Mouse (Mus musculus) heart, embryonic 14.5 days (tissue): ENCODE measurements at regions not wholly inside any gene's neighbourhood (a gene's known extent, or its start where the extent isn't known, plus 50 kb on each side); places are given as distances from the start of the nearest gene placed in this dataset.

Experiments
- ATAC-seq: fragments of 200-750 bp; cut with Nextera tagmentation; 2 replicates; pipeline ENCODE4 v1.8.0; 2017; ENCODE audit warnings: low read depth, moderate TSS enrichment; ENCODE audit not compliant: insufficient number of reproducible peaks, insufficient read depth, low FRiP score
- H3K27ac ChIP-seq, 2 experiments: fragments of 200-500 bp in 1 of 2; fragments of 300-500 bp in 1 of 2; sonication (generic) in 1 of 2; replicated peaks in 1 of 2; 2 replicates each; pipeline ENCODE4 v1.5.1; 2012 to 2014; ENCODE audit warnings: low read depth in 2 of 2, low read length in 2 of 2, control low read depth in 1 of 2, mild to moderate bottlenecking in 1 of 2, mixed read lengths in 1 of 2; ENCODE audit not compliant: control insufficient read depth in 1 of 2, insufficient read depth in 1 of 2
- H3K27me3 ChIP-seq: fragments of 300-500 bp; sonication (generic); 2 replicates; pipeline ENCODE4 v1.6.1; 2014; ENCODE audit warnings: mild to moderate bottlenecking, low read length, control low read depth; ENCODE audit not compliant: control insufficient read depth, insufficient read depth
- H3K36me3 ChIP-seq: fragments of 300-500 bp; sonication (generic); 2 replicates; pipeline ENCODE4 v1.6.1; 2014; ENCODE audit warnings: mild to moderate bottlenecking, control low read depth, low read length, mixed read lengths; ENCODE audit not compliant: control insufficient read depth, insufficient read depth
- H3K4me1 ChIP-seq, 2 experiments: fragments of 200-500 bp in 1 of 2; fragments of 300-500 bp in 1 of 2; sonication (generic) in 1 of 2; 2 replicates each; pipeline ENCODE4 v1.6.1; 2012 to 2014; ENCODE audit warnings: low read length in 2 of 2, control low read depth in 1 of 2, mixed read lengths in 1 of 2; ENCODE audit not compliant: control insufficient read depth in 2 of 2, insufficient read depth in 2 of 2
- H3K4me2 ChIP-seq: fragments of 300-500 bp; sonication (generic); 2 replicates; pipeline ENCODE4 v1.6.1; 2014; ENCODE audit warnings: mild to moderate bottlenecking, low read length
- H3K4me3 ChIP-seq, 2 experiments: fragments of 200-500 bp in 1 of 2; fragments of 300-500 bp in 1 of 2; sonication (generic) in 1 of 2; 2 replicates each; pipeline ENCODE4 v1.5.1; 2012 to 2014; ENCODE audit warnings: low read length in 2 of 2, mild to moderate bottlenecking in 2 of 2, control low read depth in 1 of 2, low read depth in 1 of 2, moderate library complexity in 1 of 2; ENCODE audit not compliant: control insufficient read depth in 1 of 2, insufficient read depth in 1 of 2
- H3K9ac ChIP-seq: fragments of 300-500 bp; sonication (generic); 2 replicates; pipeline ENCODE4 v1.6.1; 2014; ENCODE audit warnings: mild to moderate bottlenecking, low read length
- H3K9me3 ChIP-seq: fragments of 300-500 bp; sonication (generic); 2 replicates; pipeline ENCODE4 v1.6.1; 2016; ENCODE audit warnings: low read length, control low read depth; ENCODE audit not compliant: control insufficient read depth
- WGBS: fragments of 180-500 bp; shearing (Covaris S2); extraction: QIAGEN DNeasy Blood & Tissue Kit; methylation state at CpG from one replicate; pipeline ENCODE4 v1.1.7; 2014; 5-methylcytosine and 5-hydroxymethylcytosine counted together

DNA sequence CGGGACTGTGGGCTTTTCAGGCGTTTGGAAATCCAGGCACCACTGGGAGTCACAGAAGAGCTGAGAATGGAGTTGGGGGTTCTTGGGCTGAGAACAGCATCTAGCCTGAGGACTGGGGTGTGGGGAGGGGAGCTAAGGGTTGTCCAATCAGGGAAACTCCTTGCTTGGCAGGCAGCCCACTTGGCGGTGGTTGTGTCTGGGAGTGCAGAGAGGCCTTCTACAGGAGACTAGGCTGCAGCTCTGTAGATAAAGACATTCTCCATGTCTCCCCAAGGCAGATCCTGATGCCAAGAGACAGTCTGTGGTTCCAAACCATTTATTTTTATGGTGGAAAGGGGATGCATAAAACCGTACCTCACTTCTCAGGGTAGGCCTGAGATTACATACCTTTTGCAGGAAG, 774.6 kb downstream of the Brinp1 start:
- H3K27ac ChIP-seq: no peak overlapping the region

DNA sequence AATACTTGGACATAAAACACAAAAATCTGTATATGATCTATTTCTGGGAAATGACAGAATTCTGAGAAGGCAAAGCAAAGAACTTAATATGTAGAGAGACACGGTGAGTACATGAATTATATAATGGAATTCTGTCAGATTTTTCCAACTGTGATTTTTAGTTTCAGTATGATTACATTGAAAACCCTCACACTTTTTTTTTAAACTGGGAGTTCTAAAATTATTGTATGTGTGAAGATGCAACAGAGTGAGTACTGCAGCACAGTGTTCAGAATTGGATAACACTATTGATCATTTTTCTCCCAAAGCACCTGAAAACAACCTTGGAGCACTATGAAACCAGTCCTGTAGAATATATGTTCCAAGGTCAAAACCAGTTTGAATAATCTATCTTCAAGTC, 797.7 kb downstream of the Brinp1 start:
- H3K4me3 ChIP-seq: no peak overlapping the region
- H3K27me3 ChIP-seq: no peaks in the 10 kb centered on the region
- no peaks in the 10 kb centered on the region for H3K9me3 ChIP-seq
- no peaks in the 10 kb centered on the region for H3K4me1 ChIP-seq
- H3K36me3 ChIP-seq: no peaks in the 10 kb centered on the region
- no peak overlapping the region for H3K4me2 ChIP-seq
- WGBS: 78% methylated on average over 1 of the region's 1 CpGs
- ATAC-seq: no peak
- no peak overlapping the region for H3K9ac ChIP-seq
- no peak overlapping the region for H3K27ac ChIP-seq

More for the DNA sequence above, 774.6 kb downstream of the Brinp1 start:
- Histone ChIP-seq H3K9ac (no peak overlapping the region), H3K4me3 (no peak overlapping the region), H3K4me2 (no peak overlapping the region), H3K36me3 (no peaks in the 10 kb centered on the region), H3K27me3 (no peaks in the 10 kb centered on the region), H3K4me1 (no peaks in the 10 kb centered on the region), H3K9me3 (no peaks in the 10 kb centered on the region)
- no peak for ATAC-seq
- 61% methylated on average over 4 of the region's 4 CpGs for WGBS

DNA sequence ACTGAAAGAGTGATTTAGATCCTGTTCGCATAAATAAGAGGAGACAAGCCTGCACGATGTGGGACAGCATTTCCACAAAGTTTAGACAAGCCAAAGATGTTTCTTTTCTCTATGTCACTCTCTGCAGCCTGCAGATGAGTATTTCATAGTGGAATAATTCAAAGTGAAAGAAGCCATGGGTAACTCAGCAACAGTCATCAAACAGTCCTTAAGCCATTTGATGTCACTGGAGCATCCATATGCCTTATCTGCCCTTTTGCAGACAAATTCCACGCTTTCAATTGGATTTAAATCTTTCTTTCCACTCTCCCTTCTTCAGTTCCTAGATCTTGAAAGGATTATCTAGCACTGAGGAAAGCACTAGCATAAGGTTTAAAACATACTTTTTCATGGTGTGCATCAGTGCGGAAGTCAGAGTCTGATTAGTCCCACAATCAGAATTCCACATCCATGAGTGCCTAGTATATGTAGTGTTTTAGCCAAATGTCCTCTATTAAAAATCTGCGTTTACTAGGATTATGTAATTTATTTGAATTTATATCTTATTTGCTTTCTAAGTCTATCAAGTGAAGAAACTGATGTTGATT, 805.6 kb downstream of the Brinp1 start:
- WGBS: 73% methylated on average over 5 of the region's 5 CpGs
- Histone ChIP-seq H3K27ac (no peak overlapping the region), H3K36me3 (no peaks in the 10 kb centered on the region), H3K27me3 (no peaks in the 10 kb centered on the region), H3K9me3 (no peaks in the 10 kb centered on the region), H3K4me3 (no peak overlapping the region), H3K9ac (no peak overlapping the region), H3K4me2 (no peak overlapping the region), H3K4me1 (no peaks in the 10 kb centered on the region)
- ATAC-seq: no peak

DNA sequence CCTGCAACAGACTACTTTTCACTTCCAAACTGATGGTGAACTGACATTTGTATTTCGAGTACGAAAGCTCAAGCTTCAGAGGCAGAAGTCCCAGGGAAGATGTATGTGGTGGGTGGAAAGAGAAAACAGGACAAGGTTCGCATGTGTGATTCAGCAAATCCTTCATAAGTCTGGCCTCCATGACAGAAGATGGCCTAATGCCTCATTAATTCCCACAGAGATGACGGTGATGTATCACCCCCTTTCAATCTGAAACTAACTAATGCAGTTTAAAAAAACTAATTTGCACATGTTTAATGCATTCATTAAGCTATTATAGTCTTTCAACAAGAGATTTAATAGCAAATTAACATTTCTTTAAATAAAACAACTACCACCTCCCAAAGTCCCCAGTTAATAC, 826.1 kb downstream of the Brinp1 start:
- no peaks in the 10 kb centered on the region for H3K36me3 ChIP-seq
- no peak overlapping the region for H3K4me3 ChIP-seq
- no peak for ATAC-seq
- 62% methylated on average over 4 of the region's 4 CpGs for WGBS
- H3K9me3 ChIP-seq: no peaks in the 10 kb centered on the region
- H3K27ac ChIP-seq: no peak overlapping the region
- no peak overlapping the region for H3K4me2 ChIP-seq
- no peaks in the 10 kb centered on the region for H3K27me3 ChIP-seq
- H3K9ac ChIP-seq: no peak overlapping the region
- H3K4me1 ChIP-seq: no peaks in the 10 kb centered on the region

DNA sequence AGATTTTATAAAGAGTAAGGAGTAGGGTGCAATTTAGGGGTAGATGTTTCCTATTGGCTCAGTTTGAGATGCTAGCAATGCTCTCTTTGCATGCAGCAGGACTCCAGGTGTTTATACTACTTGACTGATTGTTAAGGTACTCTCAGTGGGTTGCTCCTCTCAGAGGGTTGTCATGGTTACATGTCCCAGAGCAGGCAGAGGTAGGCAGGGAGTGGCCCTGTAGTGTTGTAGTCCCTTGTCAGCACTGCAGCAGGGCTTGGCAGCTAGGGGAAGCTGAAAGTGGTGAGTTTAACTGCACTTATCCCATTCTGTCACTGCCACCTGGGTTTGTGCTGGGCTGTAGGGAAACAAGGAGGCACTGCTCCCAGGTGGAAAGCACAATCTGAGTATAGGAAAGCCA, 839.7 kb downstream of the Brinp1 start:
- ATAC-seq: no peak
- Histone ChIP-seq H3K36me3 (no peaks in the 10 kb centered on the region), H3K9ac (no peak overlapping the region), H3K4me1 (no peaks in the 10 kb centered on the region), H3K27ac (no peak overlapping the region), H3K27me3 (no peaks in the 10 kb centered on the region), H3K9me3 (0 out of 2 replicates have a peak, but pooled peaks cover 7% of the 10 kb centered on the region), H3K4me2 (no peak overlapping the region), H3K4me3 (no peak overlapping the region)

DNA sequence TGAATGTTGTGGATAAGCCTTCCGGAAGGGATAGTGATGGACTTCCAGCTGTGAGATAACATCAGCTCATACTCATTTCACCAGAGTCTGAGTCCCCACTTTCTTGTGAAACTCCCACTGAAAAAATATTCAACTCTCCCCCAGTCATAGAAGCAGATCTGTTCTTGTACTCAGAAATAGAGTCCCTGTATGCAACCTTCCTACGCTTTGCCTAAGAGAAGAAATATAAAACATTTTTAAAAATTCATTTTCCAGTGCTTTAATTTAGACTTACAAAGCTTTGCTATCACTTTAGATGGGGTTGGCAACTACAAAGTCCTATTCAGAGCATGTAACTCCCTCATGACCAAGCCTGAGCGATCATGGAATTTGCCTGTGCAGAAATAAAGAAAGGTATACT, 868.9 kb downstream of the Brinp1 start:
- Histone ChIP-seq H3K27ac (no peak overlapping the region), H3K9me3 (no peaks in the 10 kb centered on the region), H3K4me2 (no peak overlapping the region), H3K27me3 (no peaks in the 10 kb centered on the region), H3K4me1 (no peaks in the 10 kb centered on the region), H3K4me3 (no peak overlapping the region), H3K36me3 (no peaks in the 10 kb centered on the region), H3K9ac (no peak overlapping the region)
- no peak for ATAC-seq
- 83% methylated on average over 3 of the region's 3 CpGs for WGBS

DNA sequence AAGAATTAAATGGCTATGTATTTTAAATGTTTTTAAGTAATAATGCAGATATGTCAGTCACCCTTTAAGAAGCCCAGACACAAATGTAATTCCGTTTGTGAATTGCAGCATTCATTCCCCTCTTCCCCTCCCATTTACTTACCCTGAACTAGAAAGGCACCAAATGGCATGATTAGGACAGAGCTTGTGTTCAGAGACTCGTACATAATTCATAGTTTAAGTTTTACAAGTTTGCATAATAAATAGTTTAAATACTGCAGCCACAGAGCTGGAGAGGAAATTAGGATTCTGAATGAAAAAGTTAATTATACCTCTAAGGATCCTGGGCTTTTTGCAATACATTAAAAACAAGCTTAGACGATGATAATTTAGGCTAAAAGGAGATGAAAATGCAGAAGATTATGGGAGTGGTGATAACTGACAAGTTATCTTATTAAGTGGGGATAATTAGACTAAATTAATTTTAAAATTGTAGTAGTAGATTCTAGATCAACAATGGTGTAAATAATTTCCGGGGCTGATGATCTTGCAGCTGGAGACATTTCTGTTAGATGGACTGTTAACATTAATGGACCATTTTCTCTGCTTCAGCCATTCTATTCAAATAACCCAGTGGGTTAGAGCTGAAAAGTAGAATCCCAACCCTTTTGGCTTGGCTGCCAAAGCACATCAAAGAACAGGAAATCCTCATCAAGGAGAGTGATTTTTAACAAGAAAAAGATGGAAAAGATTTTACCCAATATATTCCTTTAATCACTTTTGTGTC, 897.2 kb downstream of the Brinp1 start:
- no peaks in the 10 kb centered on the region for H3K4me1 ChIP-seq
- H3K9me3 ChIP-seq: no peaks in the 10 kb centered on the region
- no peak overlapping the region for H3K4me2 ChIP-seq
- no peaks in the 10 kb centered on the region for H3K36me3 ChIP-seq
- no peak overlapping the region for H3K9ac ChIP-seq
- H3K27me3 ChIP-seq: no peaks in the 10 kb centered on the region
- H3K4me3 ChIP-seq: no peak overlapping the region
- no peak for ATAC-seq
- no peak overlapping the region for H3K27ac ChIP-seq
- WGBS: 68% methylated on average over 4 of the region's 4 CpGs

DNA sequence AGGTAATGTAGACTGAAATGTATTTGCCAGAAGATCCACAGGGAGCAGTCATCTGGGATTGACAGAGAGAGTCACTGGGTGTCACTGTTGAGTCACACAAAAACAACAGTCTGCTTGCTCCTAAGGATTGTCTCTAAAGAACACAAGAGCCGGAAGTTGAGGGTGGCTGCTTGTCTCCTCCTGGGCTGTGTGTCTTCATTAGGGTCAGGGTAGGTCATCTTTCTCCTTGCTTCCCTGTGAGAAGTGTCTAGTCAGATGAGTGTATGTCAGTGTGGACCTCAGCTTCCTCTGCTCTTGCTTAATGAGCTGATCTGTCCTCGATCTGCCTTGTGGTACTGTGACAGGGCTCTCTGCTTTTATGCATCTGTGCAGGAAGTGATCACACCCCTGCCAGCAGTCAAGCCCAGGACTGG, 931.3 kb downstream of the Brinp1 start:
- H3K9me3 ChIP-seq: no peaks in the 10 kb centered on the region
- H3K4me3 ChIP-seq: no peak overlapping the region
- H3K9ac ChIP-seq: no peak overlapping the region
- no peaks in the 10 kb centered on the region for H3K36me3 ChIP-seq
- no peak for ATAC-seq
- H3K27ac ChIP-seq: no peak overlapping the region
- WGBS: 13% methylated on average over 2 of the region's 2 CpGs
- no peak overlapping the region for H3K4me2 ChIP-seq
- H3K27me3 ChIP-seq: no peaks in the 10 kb centered on the region
- no peaks in the 10 kb centered on the region for H3K4me1 ChIP-seq
